Mouse (Mus musculus) cerebellum, adult 9-11 months (tissue): Measurements from ENCODE around the gene Lhpp.

Source experiments
- DNase-seq: peaks from one replicate; pipeline ENCODE4 v3.0.0; 2022

Lhpp gene

DNA sequence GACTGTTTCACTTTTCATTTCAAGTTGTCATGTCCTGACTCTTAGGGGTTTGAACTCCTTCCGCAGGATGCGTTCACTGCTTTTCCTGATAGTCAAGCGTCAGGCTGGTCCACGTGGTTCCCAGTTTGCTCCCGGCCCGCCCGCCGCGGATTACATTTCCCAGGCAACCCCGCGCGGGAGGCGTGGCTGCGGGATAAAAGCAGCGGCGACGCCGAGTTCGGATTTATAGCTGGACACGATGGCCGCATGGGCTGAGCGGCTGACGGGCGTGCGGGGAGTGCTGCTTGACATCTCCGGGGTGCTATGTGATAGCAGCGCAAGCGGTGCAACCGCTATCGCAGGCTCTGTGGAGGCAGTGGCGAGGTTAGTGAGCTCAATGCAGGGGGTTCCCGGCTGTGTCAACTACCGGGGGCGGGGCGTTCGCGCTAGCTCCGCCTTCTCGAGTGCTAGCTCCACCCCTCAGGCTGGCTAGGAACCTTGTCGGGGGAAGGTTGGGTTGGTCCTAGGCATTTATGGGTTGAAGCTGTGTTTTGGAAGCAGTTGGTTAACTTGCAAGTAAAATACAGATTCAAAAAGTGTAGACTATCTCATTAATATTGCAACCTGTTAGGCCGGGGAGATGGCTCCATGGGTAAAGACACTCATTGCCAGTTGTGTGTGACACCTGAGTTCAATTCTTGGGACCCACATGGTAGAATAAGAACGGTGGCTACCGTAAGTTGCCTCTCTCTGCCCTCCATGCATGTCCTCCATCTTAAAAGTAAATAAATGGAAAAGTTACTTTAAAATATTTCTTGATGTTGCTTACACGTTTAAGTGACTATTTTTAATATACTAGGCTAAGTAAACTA, at the start of gene Lhpp:
TSS of gene Lhpp (plus strand) at position 171 of the 851 bp plus-strand sequence.
- DNase-seq: peak; percentile 55

DNA sequence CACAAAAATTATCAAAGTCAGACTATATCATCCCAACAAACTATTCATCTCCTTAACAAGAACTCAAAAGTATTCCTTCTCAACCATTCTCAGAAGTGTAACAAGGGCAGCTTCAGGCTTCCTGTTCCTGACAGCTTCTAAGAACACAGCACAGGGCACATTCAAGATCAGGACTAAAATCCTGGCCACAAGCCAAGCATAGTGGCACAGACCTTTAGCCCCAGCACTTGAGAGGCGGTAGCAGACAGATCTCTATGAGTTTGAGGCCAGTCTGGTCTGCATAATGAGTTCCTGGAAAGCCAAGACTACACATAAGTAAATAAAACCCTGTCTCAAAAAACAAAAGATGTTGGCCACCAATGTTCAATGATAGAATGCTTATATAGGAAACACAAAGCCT, 44.6 kb upstream of the Lhpp start:
- DNase-seq: no peak

DNA sequence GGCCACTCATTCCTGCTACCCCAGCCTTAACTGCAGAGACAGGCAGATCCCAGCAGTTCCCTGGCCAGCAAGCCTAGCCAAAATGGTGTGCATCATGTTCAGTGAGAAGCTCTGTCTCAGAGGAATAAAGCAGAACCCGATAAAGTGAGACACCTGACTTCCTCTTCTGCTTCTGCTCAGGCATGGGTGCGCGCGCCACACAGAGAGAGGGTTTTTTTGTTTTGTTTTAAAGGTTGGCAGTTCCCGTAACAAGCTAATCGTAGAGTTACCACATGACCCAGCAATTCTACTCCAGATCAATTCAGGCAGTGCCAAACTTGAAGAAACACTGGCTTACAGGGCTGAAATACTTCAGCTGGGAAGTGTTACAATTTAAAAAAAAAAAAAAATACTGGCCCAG, 41.6 kb upstream of the Lhpp start:
- DNase-seq: no peak

DNA sequence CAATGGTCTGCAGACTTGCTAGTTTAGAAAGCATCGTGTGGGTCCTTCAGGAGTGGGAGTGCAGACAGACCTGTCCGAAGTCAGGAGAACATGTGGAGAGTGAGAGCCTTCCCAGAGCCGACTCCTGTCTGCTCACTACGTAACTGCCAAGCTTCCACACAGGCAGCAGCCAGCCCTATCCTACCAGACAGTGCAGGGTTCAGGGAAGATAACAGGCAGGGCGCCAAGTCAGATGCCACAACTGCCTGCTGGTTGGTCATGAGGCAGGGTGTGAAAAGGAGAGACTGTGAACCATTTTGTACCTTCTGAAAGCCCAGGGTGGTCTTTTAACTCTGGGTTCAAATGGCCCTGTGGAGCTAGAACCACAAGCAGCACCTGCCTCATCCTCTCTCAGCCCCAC, 40.4 kb upstream of the Lhpp start:
- DNase-seq: peak; percentile 36

DNA sequence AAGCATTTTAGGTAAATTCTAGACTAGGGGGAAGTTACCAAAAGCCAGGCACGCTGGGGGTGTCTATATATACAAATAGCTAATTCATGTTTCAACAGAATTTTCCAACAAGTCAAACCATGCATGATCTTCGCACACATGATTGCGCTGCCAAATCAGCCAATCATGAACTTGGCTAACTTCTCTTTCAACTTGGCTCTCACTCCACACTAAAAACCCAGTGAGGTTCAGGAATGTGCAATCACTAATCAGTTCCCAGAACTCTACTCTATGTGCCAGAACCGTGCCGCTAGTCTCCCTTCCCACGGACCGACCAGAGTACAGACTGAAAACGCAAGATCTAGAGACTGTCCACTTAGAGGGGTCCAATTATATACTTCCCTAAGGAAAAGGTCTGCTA, 39.0 kb upstream of the Lhpp start:
- DNase-seq: no peak

DNA sequence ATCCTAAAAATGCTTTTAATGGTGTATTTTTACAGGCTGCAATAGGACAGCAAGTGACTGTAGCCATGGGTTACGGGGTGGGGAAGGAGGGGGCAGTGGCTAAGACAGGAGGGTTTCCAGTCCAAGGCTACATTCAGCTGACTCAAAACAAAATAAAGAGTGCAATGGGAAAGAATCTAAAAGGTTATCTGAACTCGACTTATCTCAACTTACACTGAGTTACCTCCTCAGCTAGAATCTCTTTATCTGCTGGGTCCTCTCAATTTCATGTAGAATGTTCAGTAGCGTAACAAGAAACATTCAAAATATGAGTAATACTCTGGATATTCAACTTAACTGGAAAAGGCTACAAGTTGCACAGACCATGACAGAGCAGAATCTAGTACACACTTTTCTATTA, 37.7 kb upstream of the Lhpp start:
- DNase-seq: no peak

DNA sequence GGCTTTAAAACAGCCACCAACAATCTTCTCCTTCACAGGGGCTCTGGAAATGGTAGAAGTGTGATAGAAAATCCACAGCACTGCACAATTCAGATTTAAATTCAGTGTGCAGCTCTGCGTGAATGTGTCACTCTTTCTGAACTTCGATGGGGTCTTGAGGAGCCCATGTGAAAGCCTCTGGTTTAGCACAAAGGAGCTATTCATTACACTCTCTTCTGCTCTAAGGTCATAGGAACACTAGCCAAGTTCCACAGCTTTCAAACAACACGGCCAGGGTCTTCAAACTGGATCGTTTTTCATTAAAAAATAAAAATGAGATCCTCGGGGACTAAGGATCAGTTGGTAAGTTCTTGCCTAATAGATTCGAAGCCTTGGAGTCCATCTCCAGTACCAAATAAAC, 37.2 kb upstream of the Lhpp start:
- no peak for DNase-seq

DNA sequence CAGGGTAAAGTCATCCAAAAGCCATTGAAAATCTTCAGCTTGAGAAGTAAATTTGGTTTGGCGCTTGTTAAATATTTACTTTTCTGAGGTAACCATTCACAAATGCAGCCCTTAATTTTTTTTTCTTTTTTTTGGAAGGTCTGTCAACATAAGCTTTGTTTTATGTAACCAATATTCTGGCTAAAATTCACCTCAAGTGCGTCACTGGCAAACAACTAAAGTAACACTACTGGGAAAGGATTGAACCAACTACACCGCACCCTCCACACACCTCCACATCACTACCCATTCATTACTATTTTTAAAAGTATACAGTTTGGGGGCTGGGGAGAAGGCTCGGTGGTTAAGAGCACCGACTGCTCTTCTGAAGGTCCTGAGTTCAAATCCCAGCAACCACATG, 35.8 kb upstream of the Lhpp start:
- DNase-seq: no peak

DNA sequence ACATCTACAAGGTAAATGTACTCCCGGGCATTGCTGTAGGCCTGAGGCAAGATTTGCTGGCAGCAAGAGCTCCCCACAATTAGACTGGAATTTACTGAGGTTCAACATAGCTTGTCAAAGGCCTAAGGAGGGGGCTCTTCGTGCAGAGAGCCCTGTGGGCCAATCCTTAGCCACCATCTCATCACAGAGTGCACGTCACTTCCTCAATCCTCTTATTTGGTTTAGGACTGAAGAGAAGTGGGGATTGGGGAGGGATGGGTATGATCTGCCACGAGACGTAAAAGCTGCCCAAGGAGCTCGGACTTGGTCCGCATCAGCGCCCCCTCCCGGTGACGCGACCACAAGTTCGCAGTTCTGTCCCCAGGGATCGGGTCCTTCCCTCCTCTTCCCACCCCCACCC, 34.8 kb upstream of the Lhpp start:
- DNase-seq: peak; percentile 85

DNA sequence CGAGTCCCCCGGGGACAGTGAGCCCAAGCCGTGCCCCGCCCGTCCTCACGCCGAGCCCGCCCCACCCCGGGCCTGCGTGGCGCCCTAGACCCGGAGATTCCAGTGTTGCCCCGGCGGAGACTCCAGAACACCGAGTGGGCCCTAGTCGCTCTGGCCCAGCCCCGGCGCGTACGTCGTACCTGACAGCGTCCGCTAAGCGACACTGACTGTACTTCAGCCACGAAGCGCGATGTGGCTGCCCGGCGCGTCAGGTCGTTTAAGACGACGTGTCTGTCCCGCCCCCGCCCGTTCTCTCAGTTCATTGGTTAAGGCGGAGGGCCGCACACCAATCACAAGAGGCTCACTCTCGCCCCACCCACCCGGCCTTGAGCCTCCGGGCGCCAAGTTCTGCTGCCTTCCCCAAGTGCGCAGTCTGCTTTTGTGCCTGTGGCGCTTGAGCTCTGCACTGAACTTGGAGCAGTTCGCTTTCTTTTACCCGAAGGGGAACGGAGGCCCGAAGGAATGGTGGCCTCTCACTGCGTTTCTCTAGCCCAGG, 34.3 kb upstream of the Lhpp start, which contains the start of gene Oat:
TSS of gene Oat (minus strand) at position 283 of the 535 bp plus-strand sequence.
- DNase-seq: peak; percentile 96

DNA sequence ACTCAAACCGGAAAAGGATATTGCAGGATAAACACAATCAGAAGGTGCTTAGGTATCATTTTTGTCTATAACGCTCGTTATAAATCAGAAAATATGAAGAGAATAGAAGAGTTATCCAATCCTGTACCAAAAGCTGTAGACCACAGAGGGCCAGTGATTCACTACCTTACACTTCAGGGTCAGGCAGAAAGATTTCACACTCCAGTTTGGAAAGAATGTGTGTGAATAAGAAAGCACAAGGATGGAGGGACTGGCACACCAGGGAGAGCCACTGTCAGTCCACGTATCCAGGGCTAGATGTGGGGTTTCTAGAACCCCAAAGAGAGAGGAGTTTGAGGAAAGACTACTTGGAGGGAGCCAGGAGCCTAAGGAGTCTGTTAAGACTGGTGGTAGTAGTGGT, 33.5 kb upstream of the Lhpp start:
- no peak for DNase-seq

DNA sequence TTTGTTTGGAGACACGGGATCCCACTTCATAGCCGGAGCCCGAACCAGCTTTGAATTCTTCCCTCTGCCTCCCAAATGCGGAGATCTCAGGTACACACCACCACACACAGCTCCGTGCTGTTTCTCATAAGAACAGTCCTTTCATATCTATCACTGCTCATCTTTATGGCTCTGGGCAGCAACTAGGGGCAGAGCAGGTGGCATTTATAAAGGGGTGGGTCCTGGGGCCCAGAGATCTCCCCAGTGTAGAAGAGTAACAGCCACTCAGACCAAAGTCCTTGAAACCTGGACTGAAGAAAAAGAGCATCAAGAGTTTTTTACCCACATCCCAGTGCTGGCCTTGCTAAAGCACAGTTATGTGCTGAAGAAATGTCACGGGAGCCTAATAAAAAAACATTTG, 29.9 kb upstream of the Lhpp start:
- no peak for DNase-seq

DNA sequence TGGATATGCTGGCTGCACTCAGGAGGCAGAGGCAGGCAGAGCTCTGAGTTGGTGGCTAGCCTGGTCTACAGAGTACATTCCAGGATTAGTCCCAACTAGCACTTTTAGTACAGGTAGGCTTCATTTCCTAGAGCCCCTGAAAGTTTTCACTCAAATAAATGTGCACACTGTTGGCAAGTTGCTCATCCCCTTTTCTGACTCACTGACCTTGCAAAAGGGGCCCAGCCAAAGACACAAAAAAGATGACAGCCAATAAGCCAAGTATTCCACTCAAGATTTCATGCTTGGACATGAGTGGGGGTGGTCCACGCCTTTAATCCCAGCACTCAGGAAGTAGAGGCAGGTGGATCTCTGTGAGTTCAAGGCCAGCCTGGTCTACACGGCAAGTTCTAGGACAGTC, 29.0 kb upstream of the Lhpp start:
- DNase-seq: no peak

DNA sequence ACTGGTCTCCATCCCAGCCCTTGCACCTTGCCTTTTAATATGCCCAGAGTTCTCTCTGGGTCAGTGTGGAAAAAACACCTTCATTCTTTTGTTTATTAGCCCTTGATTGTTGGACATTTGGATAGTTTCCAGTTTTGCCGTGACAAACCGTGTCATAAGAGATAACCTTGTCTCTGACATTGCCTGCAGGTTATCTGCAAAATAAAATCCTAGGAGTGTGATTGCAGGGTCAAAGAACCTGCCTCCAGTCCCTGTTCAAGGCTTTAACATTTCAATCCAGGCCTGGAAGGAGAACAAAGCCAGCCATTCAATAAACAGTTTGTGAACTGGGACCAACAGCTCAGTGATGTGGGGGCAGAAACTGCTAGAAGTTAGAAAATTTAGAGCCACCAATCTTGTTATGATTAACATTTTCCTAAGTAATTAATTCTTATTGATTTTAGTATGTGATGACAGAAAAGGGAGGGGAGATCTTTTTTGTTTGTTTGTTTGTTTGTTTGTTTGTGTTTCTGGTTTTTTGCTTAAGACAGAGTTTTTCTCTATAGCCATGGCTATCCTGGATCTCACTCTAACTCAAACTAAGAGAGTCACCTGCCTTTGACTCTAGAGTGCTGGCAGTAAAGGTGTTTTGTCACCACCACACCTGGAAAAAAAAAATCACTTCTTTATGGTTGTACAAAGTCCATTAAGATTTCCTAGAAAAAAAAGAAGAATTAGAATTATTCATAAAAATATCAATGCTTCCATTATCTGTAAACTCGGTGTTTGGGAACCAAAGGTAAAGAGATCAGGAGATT, 24.5 kb upstream of the Lhpp start:
- DNase-seq: no peak

DNA sequence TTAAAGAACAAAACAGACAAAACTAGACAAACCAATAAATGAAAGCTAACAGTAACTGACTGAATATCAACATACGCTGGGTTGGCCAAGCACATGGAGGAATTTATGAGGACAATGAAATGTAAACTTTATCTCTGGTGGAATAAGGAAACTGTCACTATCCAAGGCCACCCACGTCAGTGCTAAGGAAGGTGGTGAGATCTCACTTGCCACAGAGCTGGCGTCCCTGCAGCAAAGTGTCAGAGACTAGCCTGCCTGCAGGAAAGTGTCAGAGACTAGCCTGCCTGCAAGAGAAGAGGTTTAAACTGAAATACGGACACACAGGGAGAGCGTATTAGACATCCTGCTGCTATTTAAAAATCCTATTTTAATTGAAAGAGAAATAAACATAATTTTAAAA, 23.3 kb upstream of the Lhpp start:
- DNase-seq: no peak

DNA sequence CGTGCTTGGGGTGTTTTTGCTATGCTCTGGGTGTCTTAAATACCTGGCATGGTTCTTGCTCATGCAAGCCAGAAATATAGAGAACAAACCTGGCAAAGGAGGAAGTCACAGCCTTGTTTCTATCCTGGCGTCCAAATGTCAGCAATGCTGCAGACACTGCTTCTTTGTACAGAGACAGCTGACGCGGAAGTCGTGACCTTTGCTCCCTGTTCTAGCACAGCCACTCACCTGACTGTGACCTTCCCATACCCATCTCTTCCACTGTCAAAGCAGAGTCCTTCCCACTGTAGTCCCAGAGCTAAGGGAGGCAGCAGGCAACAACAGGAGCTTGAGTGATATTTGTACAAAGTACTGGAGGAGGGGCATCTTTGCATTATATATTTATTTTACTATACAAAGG, 20.8 kb upstream of the Lhpp start:
- no peak for DNase-seq

DNA sequence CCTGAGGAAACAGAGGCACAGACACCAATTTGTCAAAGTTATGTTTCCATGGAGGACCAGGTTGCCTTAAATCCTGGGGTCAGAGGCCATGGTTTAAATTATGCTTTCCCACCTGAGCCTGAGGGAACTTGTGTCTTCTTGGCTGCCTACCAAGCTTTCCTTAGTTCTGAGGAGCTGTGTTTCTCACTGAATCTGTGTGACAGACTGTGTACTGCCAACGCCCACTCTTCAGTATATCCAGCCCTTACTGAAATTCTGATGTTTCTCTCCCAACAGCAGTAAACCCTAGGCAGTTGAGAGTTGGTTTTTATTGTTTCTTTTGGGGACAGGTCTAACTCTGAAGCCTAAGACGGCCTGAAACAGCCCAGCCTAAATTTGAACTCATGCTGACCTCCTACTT, 16.7 kb upstream of the Lhpp start:
- DNase-seq: no peak

DNA sequence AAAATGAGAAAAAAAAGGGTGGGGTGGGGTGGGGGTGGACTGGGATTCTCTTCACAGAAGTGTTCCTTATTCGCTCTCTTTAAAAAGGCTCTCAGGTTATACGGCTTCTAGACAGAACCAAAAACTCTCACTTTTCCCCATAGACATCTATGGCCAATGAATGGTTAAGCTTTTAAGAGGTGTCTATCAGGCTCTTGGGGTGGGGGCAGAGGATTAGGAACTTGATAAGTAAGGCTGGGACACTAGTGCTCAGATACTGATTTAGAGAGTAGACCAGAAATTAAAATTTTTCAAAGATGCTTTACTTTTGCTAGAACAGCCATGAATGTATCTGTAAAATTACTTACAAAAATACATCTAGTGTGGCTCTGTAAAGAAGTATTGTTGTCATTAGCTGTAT, 16.1 kb upstream of the Lhpp start:
- no peak for DNase-seq

DNA sequence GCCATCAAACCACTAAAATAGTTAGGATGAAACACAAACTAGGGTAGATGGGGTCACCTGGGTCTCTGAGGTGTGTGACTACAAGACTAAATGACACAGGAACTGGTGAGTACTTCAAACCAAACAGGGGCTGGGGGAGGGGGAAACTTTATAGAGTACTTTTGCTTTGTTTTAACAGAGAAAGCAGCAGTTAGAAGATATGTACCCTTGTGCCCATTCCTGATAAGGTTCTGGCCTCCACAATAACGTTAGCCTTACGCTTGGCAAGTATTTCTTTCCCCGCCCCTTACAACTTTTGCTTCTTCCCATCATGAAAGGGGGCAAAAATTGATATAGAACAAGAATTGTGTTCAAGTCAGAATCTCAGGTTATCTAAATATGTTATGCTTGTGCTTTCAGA, 14.7 kb upstream of the Lhpp start:
- no peak for DNase-seq

DNA sequence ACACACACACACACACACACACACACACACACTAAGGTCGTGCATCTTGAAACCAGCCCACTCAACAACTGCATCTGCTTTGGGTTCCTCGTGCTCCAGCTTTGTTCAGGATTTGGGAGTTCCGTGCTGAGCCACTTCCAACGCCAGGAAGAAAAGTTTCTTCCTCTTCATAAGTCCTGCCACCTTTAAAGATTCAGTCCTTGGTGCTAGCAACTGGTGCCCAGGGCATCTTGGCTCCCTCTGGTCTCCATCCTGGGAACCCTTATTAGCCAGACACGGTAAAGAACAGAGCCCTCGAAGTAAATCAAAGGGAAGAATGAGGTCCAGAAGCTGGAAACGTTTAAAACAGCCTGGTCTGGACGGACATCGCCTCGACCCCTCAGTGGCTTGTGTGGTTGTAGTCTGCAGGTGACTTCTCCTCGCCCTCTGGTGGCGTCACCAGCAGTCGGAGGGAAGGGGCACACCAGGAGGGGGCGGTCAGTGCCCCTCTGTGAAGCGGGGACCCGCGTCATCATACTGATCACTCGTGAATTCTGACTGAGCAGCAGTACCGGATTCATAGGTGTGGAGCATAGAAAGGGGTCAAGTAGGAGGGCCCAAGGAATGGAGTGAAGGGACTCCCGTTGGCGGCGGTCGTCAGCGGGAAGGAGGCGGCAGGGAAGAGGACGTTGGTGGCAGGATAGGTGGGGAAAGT, 13.7 kb upstream of the Lhpp start:
- no peak for DNase-seq

DNA sequence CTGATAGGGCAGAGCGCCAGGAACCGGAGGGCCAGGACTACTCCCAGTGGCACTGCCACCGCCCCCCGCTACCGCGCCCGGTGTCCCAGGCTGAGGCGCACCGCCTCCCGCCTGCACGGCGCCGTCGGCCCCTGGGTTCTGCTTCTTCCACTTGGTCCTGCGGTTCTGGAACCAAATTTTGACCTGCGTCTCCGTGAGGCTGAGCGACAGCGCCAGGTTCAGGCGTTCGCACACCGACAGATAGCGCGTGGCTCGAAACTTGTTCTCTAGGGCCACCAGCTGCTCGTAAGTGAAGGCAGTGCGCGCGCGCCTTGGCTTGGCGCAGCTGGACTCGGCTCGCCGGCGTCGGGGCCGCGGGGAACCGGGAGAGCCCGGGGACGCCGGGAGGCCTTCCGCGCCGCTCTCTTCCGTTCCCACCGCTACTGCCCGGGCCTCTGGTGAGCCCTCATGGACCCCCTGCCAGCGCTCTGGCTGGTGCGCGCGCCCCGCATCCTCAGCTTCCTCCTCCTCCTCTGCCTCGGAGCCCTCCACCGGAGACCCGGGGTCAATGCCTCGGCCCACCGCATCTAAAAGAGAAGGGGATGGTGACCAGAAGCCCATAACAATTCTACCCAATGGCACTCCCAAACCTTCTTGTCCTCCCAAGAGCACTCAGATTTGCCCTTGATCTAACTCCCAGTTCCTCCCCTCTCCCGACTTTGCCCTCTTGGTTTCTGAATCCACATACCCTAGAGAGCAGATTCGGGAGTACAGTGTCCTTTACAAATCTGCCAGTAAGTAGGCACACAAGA, 13.0 kb upstream of the Lhpp start:
- DNase-seq: no peak
